Mouse (Mus musculus): Measurements from ENCODE around the gene Ube2n.

- TF ChIP-seq CTCF (conservative IDR thresholded peaks at IDR 0.05; ENCODE audit: low read length) (no peak), POU5F1 (IDR thresholded peaks at IDR 0.05; ENCODE audit: borderline replicate concordance, low read length) (no peak)
Observed at GRCm38 (mm10) chr10:95548154-95548826, 33.3 kb downstream of the Ube2n start.

All from E14TG2a.4 (cell line).